ENCODE assay signal across 8 mouse cellular contexts in the genomic region with DNA sequence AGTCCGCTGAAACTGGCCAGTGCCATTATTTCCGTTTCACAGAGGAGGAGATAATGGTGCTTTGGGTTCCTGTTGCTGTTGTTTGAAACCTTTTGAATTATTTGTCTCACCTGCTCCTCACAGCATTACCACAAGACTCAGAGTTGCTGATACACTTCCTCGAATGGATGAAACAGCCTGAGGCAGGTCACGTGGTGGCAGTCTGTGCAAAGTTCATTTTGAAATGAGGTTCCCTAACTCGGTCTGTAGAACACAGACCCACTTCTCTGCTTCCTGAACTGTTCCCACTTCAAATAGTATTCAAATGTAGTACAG. TPM values are rescaled to one million over a fixed set of nuclear protein-coding genes. Genes with fewer than 3 reads are reported as not detected.
DNase-seq lines count a peak whose midpoint lies in the region; ATAC-seq and TF ChIP-seq lines count a peak whose summit lies in the region.

No protein-coding gene starts in this region.

- no peaks in the 10 kb centered on the region for H3K79me2 ChIP-seq in macrophage (ENCODE audit: inconsistent target)

- H3K27me3 ChIP-seq in heart, embryonic 12.5 days (replicated peaks) = no peaks in the 10 kb centered on the region
- no peaks in the 10 kb centered on the region for H3K27me3 ChIP-seq in stomach, postnatal 0 days (ENCODE audit: control insufficient read depth, insufficient read depth, low read length)

- DNase-seq in adrenal gland, adult 2 months = peak; percentile 15
- DNase-seq in adrenal gland, adult 18-20 months (ENCODE audit: low spot score in 2 of 2) = no peak
- DNase-seq in adipocyte (ENCODE audit: low spot score) = peak; percentile 44
- peak; percentile 63 for DNase-seq in kidney, postnatal 14 days
- peak; percentile 47 for DNase-seq in stomach, postnatal 0 days (ENCODE audit: low spot score)
- DNase-seq in Muller cell, postnatal 12 days (ENCODE audit: inconsistent ontology term) = no peak

- H3K4me1 ChIP-seq in heart, embryonic 12.5 days (replicated peaks) = 0 out of 2 replicates have a peak, but pooled peaks cover 2% of the 10 kb centered on the region
- H3K4me1 ChIP-seq in stomach, postnatal 0 days (replicated peaks; ENCODE audit: control insufficient read depth, insufficient read depth) = no peaks in the 10 kb centered on the region

- no peak for TF ChIP-seq CTCF in stomach, postnatal 0 days (IDR thresholded peaks at IDR 0.05; ENCODE audit: low read depth)

- H3K4me3 ChIP-seq in heart, embryonic 12.5 days = peak overlapping the region; percentile 58
- peak overlapping the region; percentile 77 for H3K4me3 ChIP-seq in macrophage (ENCODE audit: inconsistent target)
- H3K4me3 ChIP-seq in stomach, postnatal 0 days (ENCODE audit: low read depth, low read length) = peak overlapping the region; percentile 54

- H3K36me3 ChIP-seq in heart, embryonic 12.5 days = no peaks in the 10 kb centered on the region
- no peaks in the 10 kb centered on the region for H3K36me3 ChIP-seq in macrophage (ENCODE audit: inconsistent target)
- H3K36me3 ChIP-seq in stomach, postnatal 0 days (ENCODE audit: control insufficient read depth, insufficient read depth, low read length) = no peaks in the 10 kb centered on the region

- H3K27ac ChIP-seq in heart, embryonic 12.5 days (ENCODE audit: poor library complexity, severe bottlenecking) = no peak overlapping the region
- peak overlapping the region; percentile 66 for H3K27ac ChIP-seq in macrophage
- peak overlapping the region; percentile 69 for H3K27ac ChIP-seq in stomach, postnatal 0 days (replicated peaks)

- H3K9ac ChIP-seq in heart, embryonic 12.5 days = peak overlapping the region; percentile 31; the same call in 1 of the 2 replicates
- peak overlapping the region; percentile 69 for H3K9ac ChIP-seq in stomach, postnatal 0 days (ENCODE audit: low read length)

- 15% methylated on average over 5 of the region's 5 CpGs for WGBS in heart, embryonic 12.5 days
- WGBS in macrophage (ENCODE audit: missing documents) = 2% methylated on average over 5 of the region's 5 CpGs
- 8% methylated on average over 5 of the region's 5 CpGs for WGBS in stomach, postnatal 0 days

- H3K9me3 ChIP-seq in heart, embryonic 12.5 days (replicated peaks) = peaks cover 4% of the 10 kb centered on the region; the same call in 1 of the 2 replicates
- no peaks in the 10 kb centered on the region for H3K9me3 ChIP-seq in stomach, postnatal 0 days (ENCODE audit: control insufficient read depth, low read length)

- H3K4me2 ChIP-seq in heart, embryonic 12.5 days = peak overlapping the region; percentile 94
- peak overlapping the region; percentile 91 for H3K4me2 ChIP-seq in stomach, postnatal 0 days (replicated peaks; ENCODE audit: low read depth)

- ATAC-seq in heart, embryonic 12.5 days (ENCODE audit: insufficient number of reproducible peaks, low FRiP score) = no peak
- ATAC-seq in stomach, postnatal 0 days (ENCODE audit: low FRiP score, low TSS enrichment) = peak; percentile 16; the same call in 1 of the 2 replicates

- no peak for TF ChIP-seq EP300 in stomach, postnatal 0 days (optimal IDR thresholded peaks at IDR 0.05)

RNA-seq across cellular contexts. Expression of a gene that starts 0.8 kb away (rescaled TPM):
- total RNA-seq in adrenal gland, adult 2 months (2021) = under 1 TPM; 0.35 to 0.62 TPM
- 0.13 and 0.21 TPM in 2 replicates for polyA plus RNA-seq in adrenal gland, adult 2 months (2012; rRNA removed)
- under 1 TPM; 0.51 to 0.53 TPM for total RNA-seq in adrenal gland, adult 18-20 months (2021)
- polyA plus RNA-seq in heart, embryonic 12.5 days (2016; fragmentation: Nextera tagmentation; extraction: Ambion mirVana) = 0.74 and 0.89 TPM in 2 replicates
- total RNA-seq in macrophage (2018; cell fraction: chromatin; rRNA removed) = 1 to 10 TPM in 24 of 26 experiments, under 1 TPM in 2; 0.70 to 5.7 (median 2.3) TPM
- 1 to 10 TPM in 20 of 26 experiments, under 1 TPM in 6; 0.73 to 2.4 (median 1.6) TPM for total RNA-seq in macrophage (2018; cell fraction: cytosol; rRNA removed)
- total RNA-seq in macrophage (2018; cell fraction: nucleus; rRNA removed) = 1 to 10 TPM; 1.4 to 6.5 (median 3.3) TPM
- polyA plus RNA-seq in macrophage (2018) = 0.63 to 0.84 TPM (median 0.80 TPM) in 3 replicates
- 2.2 and 2.4 TPM in 2 replicates for polyA plus RNA-seq in stomach, postnatal 0 days (2015; fragmentation: Nextera tagmentation; extraction: Ambion mirVana)

RNA-seq across cellular contexts. Expression of a gene that starts 57.5 kb away (rescaled TPM):
- 10 to 100 TPM; 28.4 to 29.4 TPM for total RNA-seq in adrenal gland, adult 2 months (2021)
- 11.0 and 17.6 TPM in 2 replicates for polyA plus RNA-seq in adrenal gland, adult 2 months (2012; rRNA removed)
- total RNA-seq in adrenal gland, adult 18-20 months (2021) = 10 to 100 TPM; 13.8 to 27.4 TPM
- polyA plus RNA-seq in heart, embryonic 12.5 days (2016; fragmentation: Nextera tagmentation; extraction: Ambion mirVana) = 58.7 and 59.2 TPM in 2 replicates
- total RNA-seq in macrophage (2018; cell fraction: chromatin; rRNA removed) = 10 to 100 TPM in 1 of 26 experiments, 1 to 10 TPM in 1, under 1 TPM in 8, not detected in 16; 0.11 to 10.3 (median 0.20) TPM
- under 1 TPM in 11 of 26 experiments, not detected in 15; 0.03 to 0.09 (median 0.06) TPM for total RNA-seq in macrophage (2018; cell fraction: cytosol; rRNA removed)
- 1 to 10 TPM in 1 of 26 experiments, under 1 TPM in 5, not detected in 20; 0.15 to 2.3 (median 0.18) TPM for total RNA-seq in macrophage (2018; cell fraction: nucleus; rRNA removed)
- polyA plus RNA-seq in macrophage (2018) = 0.04 to 0.19 TPM in 2 of 3 replicates, not detected in the other
- polyA plus RNA-seq in stomach, postnatal 0 days (2015; fragmentation: Nextera tagmentation; extraction: Ambion mirVana) = 9.7 and 13.2 TPM in 2 replicates

Comparison
In these comparisons a context has a peak if more than half of its experiments do, and no peak if none do; other contexts are left out.
1. DNase-seq: peak in adrenal gland, adult 2 months (single experiment), adipocyte (single experiment), kidney, postnatal 14 days (single experiment) and stomach, postnatal 0 days (single experiment); none in adrenal gland, adult 18-20 months (0 of 2) and Muller cell, postnatal 12 days (single experiment).
2. Peak in every context shown above with its lines, with median percentiles within 50 percentile points of each other: H3K4me3 ChIP-seq.